Mouse (Mus musculus): ENCODE results near the gene Pik3r1. TPM values are rescaled to one million over a fixed set of nuclear protein-coding genes. Genes with fewer than 3 reads are reported as not detected.

Gene Pik3r1
- polyA plus RNA-seq, 1 experiment from 2014 or later: 42.7 TPM

DNA sequence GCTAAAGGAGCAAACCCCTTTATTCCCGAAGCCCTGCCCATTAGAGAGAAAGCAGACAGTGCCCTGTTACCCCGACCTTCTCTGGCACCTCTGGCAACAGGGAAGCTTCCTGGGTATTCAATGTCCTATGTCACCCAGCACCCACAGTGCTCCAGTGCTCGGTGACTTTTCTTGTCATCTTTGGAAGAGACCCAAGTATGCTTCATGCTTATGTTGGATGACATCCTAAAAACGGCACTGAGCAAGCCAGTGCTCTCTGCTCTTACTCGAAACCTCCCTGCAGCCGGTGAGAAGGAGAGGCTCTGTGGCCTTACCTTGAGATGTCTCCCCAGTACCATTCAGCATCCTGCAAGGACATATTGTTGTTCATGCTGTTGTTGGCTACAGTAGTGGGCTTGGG lies 77.8 kb downstream of the Pik3r1 start:
- peaks cover 36% of the 10 kb centered on the region for H3K4me1 ChIP-seq (replicated peaks; ENCODE audit: control insufficient read depth, insufficient read depth, low read length)
- H3K27ac ChIP-seq (ENCODE audit: low read length): no peak overlapping the region
- WGBS: 57% methylated on average over 6 of the region's 6 CpGs
- no peak overlapping the region for H3K4me2 ChIP-seq (ENCODE audit: low read length)
- no peak overlapping the region for H3K9ac ChIP-seq (replicated peaks; ENCODE audit: low read depth, low read length)
- H3K27me3 ChIP-seq (replicated peaks; ENCODE audit: control insufficient read depth, insufficient read depth, low read length): no peaks in the 10 kb centered on the region
- no peaks in the 10 kb centered on the region for H3K9me3 ChIP-seq (ENCODE audit: control insufficient read depth, low read length)
- H3K4me3 ChIP-seq (replicated peaks; ENCODE audit: low read length): no peak overlapping the region
- H3K36me3 ChIP-seq (ENCODE audit: control insufficient read depth, insufficient read depth): peaks cover 17% of the 10 kb centered on the region
- ATAC-seq: no peak

DNA sequence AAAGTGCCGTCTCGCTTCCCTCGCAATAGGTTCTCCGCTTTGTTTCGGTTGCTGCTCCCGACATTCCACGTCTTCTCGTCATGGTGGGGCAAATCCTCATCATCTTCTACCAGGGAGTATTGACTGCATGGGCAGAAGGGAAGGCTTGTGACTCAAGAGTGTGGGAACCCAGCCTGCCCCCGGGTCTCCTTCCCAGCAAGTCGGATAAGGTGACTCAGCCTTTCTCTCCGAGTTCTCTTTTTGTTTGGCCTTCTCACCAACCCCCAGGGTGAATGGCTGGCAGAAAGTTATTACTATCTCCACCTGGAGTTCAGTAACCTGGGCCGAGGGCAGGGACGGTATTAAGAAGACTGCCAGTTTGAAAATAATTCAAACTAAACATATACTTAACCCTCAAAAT lies 81.8 kb downstream of the Pik3r1 start:
- peaks cover 26% of the 10 kb centered on the region for H3K36me3 ChIP-seq (ENCODE audit: control insufficient read depth, insufficient read depth)
- 95% methylated on average over 13 of the region's 13 CpGs for WGBS

DNA sequence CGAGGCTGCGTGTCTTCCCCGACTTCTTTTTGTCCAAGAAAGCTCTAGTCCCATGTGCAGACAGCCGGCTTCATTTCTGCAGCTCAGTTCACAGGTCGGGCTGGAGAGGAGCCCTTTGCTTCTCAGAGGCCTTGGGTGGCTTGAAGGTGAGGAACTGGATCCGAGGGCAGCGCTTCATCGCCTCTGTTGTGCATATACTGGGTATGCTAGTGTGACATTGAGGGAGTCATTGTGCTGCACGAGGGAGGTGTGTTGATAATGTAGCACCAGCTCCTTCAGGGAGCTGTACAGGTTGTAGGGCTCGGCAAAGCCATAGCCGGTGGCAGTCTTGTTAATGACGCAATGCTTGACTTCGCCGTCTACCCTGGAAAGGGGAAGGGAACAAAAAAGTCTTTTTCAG lies 83.3 kb downstream of the Pik3r1 start:
- no peaks in the 10 kb centered on the region for H3K27me3 ChIP-seq (replicated peaks; ENCODE audit: control insufficient read depth, insufficient read depth, low read length)
- H3K4me2 ChIP-seq (ENCODE audit: low read length): no peak overlapping the region
- H3K36me3 ChIP-seq (ENCODE audit: control insufficient read depth, insufficient read depth): peaks cover 26% of the 10 kb centered on the region
- no peaks in the 10 kb centered on the region for H3K9me3 ChIP-seq (ENCODE audit: control insufficient read depth, low read length)
- no peaks in the 10 kb centered on the region for H3K4me1 ChIP-seq (replicated peaks; ENCODE audit: control insufficient read depth, insufficient read depth, low read length)
- WGBS: 91% methylated on average over 14 of the region's 14 CpGs
- no peak overlapping the region for H3K27ac ChIP-seq (ENCODE audit: low read length)
- no peak overlapping the region for H3K9ac ChIP-seq (replicated peaks; ENCODE audit: low read depth, low read length)
- H3K4me3 ChIP-seq (replicated peaks; ENCODE audit: low read length): no peak overlapping the region
- no peak for ATAC-seq

More for the DNA sequence above, 81.8 kb downstream of the Pik3r1 start:
- ATAC-seq: no peak
- H3K4me3 ChIP-seq (replicated peaks; ENCODE audit: low read length): no peak overlapping the region
- no peak overlapping the region for H3K27ac ChIP-seq (ENCODE audit: low read length)
- H3K9ac ChIP-seq (replicated peaks; ENCODE audit: low read depth, low read length): no peak overlapping the region
- H3K4me1 ChIP-seq (replicated peaks; ENCODE audit: control insufficient read depth, insufficient read depth, low read length): peaks cover 6% of the 10 kb centered on the region
- H3K4me2 ChIP-seq (ENCODE audit: low read length): no peak overlapping the region
- no peaks in the 10 kb centered on the region for H3K27me3 ChIP-seq (replicated peaks; ENCODE audit: control insufficient read depth, insufficient read depth, low read length)
- no peaks in the 10 kb centered on the region for H3K9me3 ChIP-seq (ENCODE audit: control insufficient read depth, low read length)

DNA sequence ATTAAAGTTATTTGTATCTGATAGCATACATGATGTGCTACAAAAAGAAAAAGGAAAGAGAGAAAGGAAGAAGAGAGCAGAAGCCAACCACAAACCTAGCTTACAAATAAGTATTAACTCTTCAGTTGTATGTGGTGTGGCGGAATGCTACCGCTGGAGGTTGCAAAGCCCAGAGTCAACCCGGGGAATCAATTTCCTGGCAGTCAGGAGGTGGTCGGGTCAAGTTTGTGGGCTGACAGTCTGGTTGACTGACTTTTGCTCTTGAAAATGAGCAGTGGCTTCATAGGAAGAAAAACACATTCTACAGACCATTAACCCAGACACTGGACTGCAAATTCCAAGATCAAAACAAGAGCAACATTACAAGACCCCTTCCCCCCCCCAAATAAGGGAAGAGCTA lies 85.6 kb downstream of the Pik3r1 start:
- H3K36me3 ChIP-seq (ENCODE audit: control insufficient read depth, insufficient read depth): peaks cover 22% of the 10 kb centered on the region
- no peak overlapping the region for H3K4me2 ChIP-seq (ENCODE audit: low read length)
- H3K4me1 ChIP-seq (replicated peaks; ENCODE audit: control insufficient read depth, insufficient read depth, low read length): no peaks in the 10 kb centered on the region
- WGBS: 90% methylated on average over 4 of the region's 4 CpGs
- ATAC-seq: no peak
- no peaks in the 10 kb centered on the region for H3K27me3 ChIP-seq (replicated peaks; ENCODE audit: control insufficient read depth, insufficient read depth, low read length)
- no peak overlapping the region for H3K27ac ChIP-seq (ENCODE audit: low read length)
- no peak overlapping the region for H3K9ac ChIP-seq (replicated peaks; ENCODE audit: low read depth, low read length)
- H3K4me3 ChIP-seq (replicated peaks; ENCODE audit: low read length): no peak overlapping the region
- no peaks in the 10 kb centered on the region for H3K9me3 ChIP-seq (ENCODE audit: control insufficient read depth, low read length)

DNA sequence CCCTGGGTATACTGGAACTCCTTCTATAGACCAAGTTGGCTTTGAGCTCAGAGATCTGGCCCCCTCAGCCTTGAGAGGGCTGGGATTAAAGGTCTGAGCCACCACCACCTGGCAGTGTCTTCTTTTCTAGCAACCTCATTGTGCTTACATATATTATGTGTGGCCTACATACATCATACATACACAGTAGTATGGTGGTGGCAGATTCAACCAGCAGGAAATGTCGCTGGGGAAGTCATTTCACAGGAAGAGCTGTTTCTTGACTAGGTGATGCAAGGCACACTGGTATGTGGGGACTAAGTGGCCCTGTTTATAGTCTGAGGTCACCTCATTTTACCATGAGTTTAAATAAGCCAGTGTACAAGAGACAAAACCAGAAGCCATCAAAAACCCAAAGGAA lies 87.9 kb downstream of the Pik3r1 start:
- WGBS: 82% methylated on average over 1 of the region's 1 CpGs
- Histone ChIP-seq H3K4me2 (ENCODE audit: low read length) (no peak overlapping the region), H3K9ac (replicated peaks; ENCODE audit: low read depth, low read length) (no peak overlapping the region), H3K4me3 (replicated peaks; ENCODE audit: low read length) (no peak overlapping the region), H3K36me3 (ENCODE audit: control insufficient read depth, insufficient read depth) (peaks cover 8% of the 10 kb centered on the region), H3K27ac (ENCODE audit: low read length) (no peak overlapping the region), H3K27me3 (replicated peaks; ENCODE audit: control insufficient read depth, insufficient read depth, low read length) (no peaks in the 10 kb centered on the region), H3K9me3 (ENCODE audit: control insufficient read depth, low read length) (no peaks in the 10 kb centered on the region), H3K4me1 (replicated peaks; ENCODE audit: control insufficient read depth, insufficient read depth, low read length) (no peaks in the 10 kb centered on the region)
- no peak for ATAC-seq

DNA sequence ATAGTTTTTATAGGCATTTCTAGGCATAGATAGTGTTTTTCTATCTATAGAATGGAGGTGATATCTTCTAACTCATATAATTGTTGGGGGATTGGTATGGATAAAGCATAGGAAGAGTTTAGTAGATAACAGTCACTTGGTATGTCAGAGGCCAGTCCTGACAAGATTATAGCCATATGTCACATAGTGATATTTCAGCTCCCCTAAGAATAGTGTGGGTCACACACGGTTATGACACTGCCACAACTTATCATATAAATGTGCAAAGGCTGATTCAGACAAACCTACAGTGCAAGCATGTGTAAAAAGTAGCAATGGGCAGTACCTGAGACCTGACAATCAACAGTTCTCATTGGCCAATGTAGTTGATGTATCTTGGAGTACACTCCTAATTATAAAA lies 89.0 kb downstream of the Pik3r1 start:
- ATAC-seq: no peak
- Histone ChIP-seq H3K27ac (ENCODE audit: low read length) (no peak overlapping the region), H3K27me3 (replicated peaks; ENCODE audit: control insufficient read depth, insufficient read depth, low read length) (no peaks in the 10 kb centered on the region), H3K4me3 (replicated peaks; ENCODE audit: low read length) (no peak overlapping the region), H3K4me1 (replicated peaks; ENCODE audit: control insufficient read depth, insufficient read depth, low read length) (no peaks in the 10 kb centered on the region), H3K36me3 (ENCODE audit: control insufficient read depth, insufficient read depth) (no peaks in the 10 kb centered on the region), H3K9ac (replicated peaks; ENCODE audit: low read depth, low read length) (no peak overlapping the region), H3K4me2 (ENCODE audit: low read length) (no peak overlapping the region), H3K9me3 (ENCODE audit: control insufficient read depth, low read length) (no peaks in the 10 kb centered on the region)
- WGBS: 91% methylated on average over 1 of the region's 1 CpGs

DNA sequence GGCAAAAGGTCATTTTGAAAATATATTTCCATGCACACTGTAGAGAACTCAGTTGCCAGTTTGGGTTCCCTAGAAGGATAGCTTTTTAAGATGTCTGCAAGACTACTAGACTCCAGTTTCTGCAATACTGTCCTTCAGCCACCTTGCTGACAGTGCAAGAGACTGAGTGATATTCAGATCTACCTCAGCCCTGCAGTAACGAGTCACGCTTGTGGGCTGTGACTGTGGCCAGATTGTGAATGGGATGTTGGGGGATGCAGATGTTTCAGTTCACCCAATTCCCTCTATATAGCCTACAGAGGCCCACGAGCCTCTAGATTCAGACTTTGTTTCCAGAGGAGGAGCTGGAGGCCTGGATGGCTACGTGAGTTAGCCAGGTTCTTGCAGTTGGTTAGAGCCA lies 90.0 kb downstream of the Pik3r1 start:
- Histone ChIP-seq H3K4me2 (ENCODE audit: low read length) (no peak overlapping the region), H3K9ac (replicated peaks; ENCODE audit: low read depth, low read length) (no peak overlapping the region), H3K36me3 (ENCODE audit: control insufficient read depth, insufficient read depth) (no peaks in the 10 kb centered on the region), H3K9me3 (ENCODE audit: control insufficient read depth, low read length) (no peaks in the 10 kb centered on the region), H3K27me3 (replicated peaks; ENCODE audit: control insufficient read depth, insufficient read depth, low read length) (no peaks in the 10 kb centered on the region), H3K27ac (ENCODE audit: low read length) (no peak overlapping the region), H3K4me3 (replicated peaks; ENCODE audit: low read length) (no peak overlapping the region), H3K4me1 (replicated peaks; ENCODE audit: control insufficient read depth, insufficient read depth, low read length) (no peaks in the 10 kb centered on the region)
- 79% methylated on average over 4 of the region's 4 CpGs for whole genome bisulfite sequencing
- ATAC-seq: no peak

DNA sequence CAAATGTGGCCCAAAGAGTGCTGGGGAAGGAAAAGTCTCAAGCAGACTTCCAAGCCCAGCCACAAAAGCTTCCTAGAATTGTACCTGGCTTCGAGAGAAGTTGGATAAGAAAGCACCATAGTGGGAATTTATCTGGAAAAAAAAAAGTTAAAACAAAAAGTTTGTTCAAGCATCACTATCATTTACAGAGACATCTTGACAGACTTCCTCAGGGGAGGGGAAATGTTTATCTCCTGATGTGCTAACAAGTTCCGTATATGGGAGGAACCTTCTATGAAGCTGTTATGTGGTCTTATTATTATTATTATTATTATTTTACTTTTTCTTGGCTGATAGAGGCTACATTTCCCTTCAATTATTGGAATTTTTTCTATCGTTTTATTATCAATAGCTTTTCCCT lies 94.1 kb downstream of the Pik3r1 start:
- Histone ChIP-seq H3K4me2 (ENCODE audit: low read length) (no peak overlapping the region), H3K9me3 (ENCODE audit: control insufficient read depth, low read length) (no peaks in the 10 kb centered on the region), H3K27me3 (replicated peaks; ENCODE audit: control insufficient read depth, insufficient read depth, low read length) (no peaks in the 10 kb centered on the region), H3K4me3 (replicated peaks; ENCODE audit: low read length) (no peak overlapping the region), H3K27ac (ENCODE audit: low read length) (no peak overlapping the region), H3K36me3 (ENCODE audit: control insufficient read depth, insufficient read depth) (no peaks in the 10 kb centered on the region), H3K9ac (replicated peaks; ENCODE audit: low read depth, low read length) (no peak overlapping the region), H3K4me1 (replicated peaks; ENCODE audit: control insufficient read depth, insufficient read depth, low read length) (no peaks in the 10 kb centered on the region)
- no peak for ATAC-seq
- WGBS: 92% methylated on average over 3 of the region's 3 CpGs

DNA sequence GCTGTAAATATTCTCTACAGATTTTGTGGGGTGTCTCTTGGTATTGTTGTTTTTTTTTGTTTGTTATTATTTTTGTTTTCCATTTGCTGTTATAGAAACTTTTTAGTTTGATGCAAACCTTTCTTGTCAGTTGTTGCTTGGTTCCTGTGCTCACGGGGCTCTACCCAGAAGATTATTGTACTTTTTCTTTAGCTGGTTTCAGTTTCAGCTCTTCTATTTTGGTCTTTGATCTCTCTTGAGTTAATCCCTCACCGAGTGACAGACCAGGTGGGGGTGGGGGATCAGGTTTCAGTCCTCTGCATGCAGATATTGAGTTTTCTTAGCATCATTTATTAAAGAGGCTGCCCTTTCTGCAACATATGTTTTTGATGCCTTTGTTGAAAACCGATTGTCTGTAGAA lies 99.2 kb downstream of the Pik3r1 start:
- Histone ChIP-seq H3K27me3 (replicated peaks; ENCODE audit: control insufficient read depth, insufficient read depth, low read length) (no peaks in the 10 kb centered on the region), H3K9me3 (ENCODE audit: control insufficient read depth, low read length) (0 out of 2 replicates have a peak, but pooled peaks cover 3% of the 10 kb centered on the region), H3K4me1 (replicated peaks; ENCODE audit: control insufficient read depth, insufficient read depth, low read length) (no peaks in the 10 kb centered on the region), H3K4me3 (replicated peaks; ENCODE audit: low read length) (no peak overlapping the region), H3K36me3 (ENCODE audit: control insufficient read depth, insufficient read depth) (no peaks in the 10 kb centered on the region), H3K9ac (replicated peaks; ENCODE audit: low read depth, low read length) (no peak overlapping the region), H3K27ac (ENCODE audit: low read length) (no peak overlapping the region), H3K4me2 (ENCODE audit: low read length) (no peak overlapping the region)
- WGBS: 33% methylated on average over 3 of the region's 3 CpGs
- no peak for ATAC-seq

DNA sequence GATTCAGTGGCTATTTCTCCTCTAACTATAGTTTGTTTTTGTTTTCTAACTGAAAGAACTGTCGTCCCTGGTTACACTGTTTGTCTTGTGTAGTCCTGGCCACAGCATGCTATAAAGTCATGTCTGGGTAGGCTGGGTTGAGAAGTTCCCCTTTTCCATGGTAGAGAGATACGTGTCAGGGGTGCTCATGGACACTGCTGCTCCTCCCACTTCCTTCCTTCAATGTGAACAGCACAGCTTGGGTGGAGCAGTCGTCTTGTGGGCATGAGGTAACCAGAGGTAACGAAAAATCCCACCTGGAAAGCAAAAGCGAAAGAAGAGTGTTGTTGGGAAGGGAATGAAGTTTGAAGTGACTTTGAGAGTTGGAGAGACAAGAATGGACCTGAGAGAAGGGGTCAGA lies 104.0 kb downstream of the Pik3r1 start:
- Histone ChIP-seq H3K27me3 (replicated peaks; ENCODE audit: control insufficient read depth, insufficient read depth, low read length) (no peaks in the 10 kb centered on the region), H3K4me3 (replicated peaks; ENCODE audit: low read length) (no peak overlapping the region), H3K9me3 (ENCODE audit: control insufficient read depth, low read length) (0 out of 2 replicates have a peak, but pooled peaks cover 3% of the 10 kb centered on the region), H3K4me1 (replicated peaks; ENCODE audit: control insufficient read depth, insufficient read depth, low read length) (no peaks in the 10 kb centered on the region), H3K9ac (replicated peaks; ENCODE audit: low read depth, low read length) (no peak overlapping the region), H3K27ac (ENCODE audit: low read length) (no peak overlapping the region), H3K36me3 (ENCODE audit: control insufficient read depth, insufficient read depth) (no peaks in the 10 kb centered on the region), H3K4me2 (ENCODE audit: low read length) (no peak overlapping the region)
- no peak for ATAC-seq
- WGBS: 80% methylated on average over 5 of the region's 5 CpGs

All from forebrain, embryonic 16.5 days (tissue).